Mouse (Mus musculus): ENCODE results near the gene Tnk2.
"Not testable (repeated sequence)": the region's sequence is repeated elsewhere in the genome, so short reads cannot be mapped to it uniquely, and the experiment has no call there.

The Tnk2 gene

DNA sequence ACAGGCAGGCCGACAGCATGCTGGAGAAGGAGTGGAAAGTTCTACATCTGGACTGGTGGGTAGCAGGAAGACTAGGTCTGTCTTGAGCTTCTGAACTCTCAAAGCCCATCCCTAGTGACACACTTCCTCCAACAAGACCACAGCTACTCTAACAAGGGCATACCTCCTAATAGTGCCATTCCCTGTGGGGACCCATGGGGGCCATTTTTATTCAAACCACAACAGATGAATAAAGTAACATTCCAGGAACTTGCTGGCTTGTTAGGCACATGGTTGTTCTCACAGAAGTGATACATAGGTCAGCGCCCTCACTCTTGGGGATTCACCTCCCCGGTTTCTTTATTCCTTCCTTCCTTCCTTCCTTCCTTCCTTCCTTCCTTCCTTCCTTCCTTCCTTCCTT lies 7.3 kb upstream of the Tnk2 start:
- no peak for DNase-seq (ENCODE audit: low spot score)

DNA sequence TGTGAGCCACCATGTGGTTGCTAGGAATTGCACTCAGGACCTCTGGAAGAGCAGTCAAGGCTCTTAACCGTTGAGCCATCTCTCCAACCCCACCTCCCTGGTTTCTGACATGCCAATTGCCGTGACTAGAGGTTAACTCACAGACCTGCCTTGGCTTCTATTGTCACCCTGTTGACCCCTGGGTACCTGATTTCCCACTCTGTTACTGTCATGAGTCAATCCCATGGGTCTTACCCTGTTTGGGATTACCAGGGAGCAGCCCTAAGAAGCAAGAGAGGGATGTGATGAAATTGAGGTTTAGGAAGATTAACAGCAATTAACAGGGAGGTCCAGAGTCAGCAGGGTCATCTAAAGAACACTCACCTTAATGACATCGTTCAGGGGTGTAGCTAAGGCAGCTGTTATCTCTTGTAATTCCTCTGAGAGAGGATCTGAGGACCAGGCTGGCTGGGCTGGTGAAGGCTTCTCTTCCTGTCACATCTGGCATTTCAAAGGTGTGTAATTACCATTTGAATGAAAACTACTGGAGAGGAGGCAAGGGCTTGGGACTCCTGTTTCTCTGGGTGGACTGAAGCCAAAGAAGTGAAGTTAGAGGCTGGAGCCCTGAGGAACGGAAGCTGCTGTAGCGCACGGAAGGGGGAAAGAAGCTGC lies 6.7 kb upstream of the Tnk2 start:
- no peak for DNase-seq (ENCODE audit: low spot score)

GRCm38 (mm10) chr16:32638476-32638875 lies 5.2 kb upstream of the Tnk2 start:
- DNase-seq (ENCODE audit: low spot score), result peak; percentile 86

GRCm38 (mm10) chr16:32640096-32640495 lies 3.6 kb upstream of the Tnk2 start:
- no peak for DNase-seq (ENCODE audit: low spot score)

DNA sequence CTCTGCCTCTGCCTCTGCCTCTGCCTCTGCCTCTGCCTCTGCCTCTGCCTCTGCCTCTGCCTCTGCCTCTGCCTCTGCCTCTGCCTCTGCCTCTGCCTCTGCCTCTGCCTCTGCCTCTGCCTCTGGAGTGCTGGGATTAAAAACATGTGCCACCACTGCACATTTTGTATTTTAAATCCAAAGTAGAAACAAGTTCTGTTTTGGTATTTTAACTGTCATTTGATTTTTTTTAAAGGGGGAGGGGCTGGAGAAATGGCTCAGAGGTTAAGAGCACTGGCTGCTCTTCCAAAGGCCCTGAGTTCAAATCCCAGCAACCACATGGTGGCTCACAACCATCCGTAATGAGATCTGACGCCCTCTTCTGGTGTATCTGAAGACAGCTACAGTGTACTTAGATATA lies 3.0 kb upstream of the Tnk2 start:
- not testable (repeated sequence) for DNase-seq (ENCODE audit: low spot score)

DNA sequence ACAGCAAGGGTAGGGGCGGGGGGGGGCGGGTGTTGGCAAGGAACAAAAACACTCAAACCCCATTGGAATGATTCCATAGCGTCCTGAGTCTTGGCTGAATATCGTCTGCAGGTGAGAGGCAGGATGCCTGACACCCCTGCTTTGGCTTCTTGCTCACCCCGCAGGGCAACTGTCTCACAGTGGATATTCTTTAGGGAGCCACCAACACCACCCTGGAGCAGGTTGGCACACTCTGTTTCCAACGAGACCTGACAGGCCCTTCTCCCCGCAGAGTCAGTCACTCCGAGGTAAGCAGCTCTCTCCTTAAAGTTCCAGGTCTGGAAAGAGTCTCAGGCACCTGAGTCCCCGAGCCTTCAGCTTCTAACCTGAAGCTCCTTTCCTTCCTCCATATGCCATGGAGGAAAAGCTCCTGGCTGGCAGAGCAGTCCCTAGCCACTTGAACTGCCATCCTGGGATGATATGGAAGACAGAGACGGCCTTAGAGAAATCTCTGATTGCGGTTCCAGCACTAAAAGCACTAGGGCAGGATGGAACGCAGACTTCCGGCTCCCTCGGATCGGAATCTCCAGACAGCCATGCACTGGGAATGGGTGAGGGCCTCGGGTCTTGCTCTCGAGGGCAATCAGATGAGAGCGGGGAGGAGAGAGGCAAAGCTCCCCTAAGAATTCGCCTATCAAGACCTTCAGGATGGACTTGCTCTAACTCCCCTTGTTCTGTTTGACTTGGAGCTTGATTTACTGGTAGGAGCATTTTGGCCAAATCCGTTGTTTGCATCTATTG lies 2.0 kb upstream of the Tnk2 start:
- DNase-seq (ENCODE audit: low spot score), result peak; percentile 32

DNA sequence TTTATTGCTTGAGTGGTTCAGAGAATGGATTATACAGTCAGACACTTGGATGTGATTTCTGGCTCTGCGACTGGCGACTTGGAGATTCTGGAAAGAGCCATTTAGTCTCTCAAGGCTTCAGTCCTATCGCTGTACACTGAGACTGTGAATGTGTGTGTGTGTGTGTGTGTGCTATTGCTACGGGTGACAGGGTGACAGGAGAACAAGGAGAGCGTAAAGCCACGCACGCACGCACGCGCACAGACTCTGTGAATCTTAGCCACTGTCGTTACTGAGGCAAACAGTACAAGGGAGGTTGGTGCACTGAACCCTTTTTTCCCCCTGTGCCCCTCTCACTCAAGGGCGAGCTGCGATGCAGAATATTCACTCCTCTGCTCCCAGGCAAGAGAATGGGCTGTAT lies 1.4 kb upstream of the Tnk2 start:
- peak; percentile 53 for DNase-seq (ENCODE audit: low spot score)

GRCm38 (mm10) chr16:32644069-32644800 lies 561 bp downstream of the Tnk2 start:
- peak; percentile 39 for DNase-seq (ENCODE audit: low spot score)

DNA sequence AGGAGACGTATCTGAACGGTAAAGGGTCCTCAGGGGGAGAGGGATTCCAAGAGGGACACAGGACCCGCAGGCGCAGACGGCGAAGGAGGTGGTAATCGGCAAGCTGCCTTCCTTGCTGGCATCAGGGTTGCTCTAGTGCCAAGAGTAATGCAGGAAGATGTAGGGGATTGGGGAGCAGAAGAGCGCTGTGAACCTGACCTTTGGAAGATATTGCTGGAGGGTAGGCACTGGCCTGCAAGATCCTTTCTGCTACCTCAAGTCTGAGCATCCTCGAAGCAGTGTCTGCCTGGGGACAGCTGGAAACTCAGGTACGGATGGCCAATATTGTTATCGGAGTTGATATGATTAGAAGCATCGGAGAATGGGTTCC lies 1.1 kb downstream of the Tnk2 start:
- peak; percentile 20 for DNase-seq (ENCODE audit: low spot score)

DNA sequence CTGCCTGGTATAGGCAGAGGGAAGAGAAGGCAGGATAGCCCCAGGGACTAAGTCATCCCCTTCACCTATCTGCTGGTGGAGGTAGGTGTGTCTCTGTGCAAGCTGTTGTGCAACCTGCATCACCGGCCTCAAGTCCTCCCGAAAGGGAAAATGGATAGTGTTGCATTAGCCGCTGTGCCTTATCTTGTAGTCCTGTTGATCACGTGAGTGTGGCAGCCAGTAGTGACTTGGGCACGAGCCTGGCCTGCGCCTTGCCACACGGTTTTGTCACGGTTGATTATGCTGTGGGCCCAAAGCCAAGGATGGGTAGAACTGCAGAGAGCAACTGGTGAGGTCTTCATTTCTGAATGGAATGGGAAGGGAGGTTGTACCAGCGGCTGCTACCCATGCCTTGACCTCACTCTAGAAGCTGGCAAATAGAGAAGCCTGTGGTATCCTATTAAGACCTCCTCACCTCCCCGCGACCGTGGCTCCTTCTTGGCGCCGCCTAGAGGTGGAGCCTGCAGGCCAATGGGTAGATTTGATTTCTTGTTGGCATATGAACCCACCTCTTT lies 1.8 kb downstream of the Tnk2 start:
- DNase-seq (ENCODE audit: low spot score), result peak; percentile 89

- DNase-seq (ENCODE audit: low spot score), result no peak
Measured at GRCm38 (mm10) chr16:32646014-32646413, 2.3 kb downstream of the Tnk2 start.

- no peak for DNase-seq (ENCODE audit: low spot score)
Measured at GRCm38 (mm10) chr16:32647712-32648111, 4.0 kb downstream of the Tnk2 start.

DNA sequence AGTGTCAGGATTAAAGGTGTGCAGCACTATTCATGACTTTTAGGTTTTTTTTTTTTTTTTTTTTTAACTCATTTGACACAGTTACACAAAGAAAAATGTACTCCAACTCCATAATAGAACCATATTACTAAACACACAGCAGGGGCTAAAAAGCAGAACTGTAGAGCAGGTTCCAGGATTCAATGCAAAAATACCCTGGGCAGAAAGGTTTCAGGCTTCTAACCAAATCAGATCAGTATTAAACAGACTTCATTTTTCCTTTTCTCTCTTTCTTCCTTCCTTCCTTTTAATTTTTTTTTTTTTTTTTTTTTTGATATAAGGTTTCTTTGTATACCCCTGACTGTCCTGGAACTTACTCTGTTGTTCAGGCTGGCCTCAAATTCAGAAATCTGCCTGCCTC lies 6.8 kb downstream of the Tnk2 start:
- DNase-seq (ENCODE audit: low spot score), result no peak

- no peak for DNase-seq (ENCODE audit: low spot score)
Measured at GRCm38 (mm10) chr16:32650974-32651618, 7.4 kb downstream of the Tnk2 start.

DNA sequence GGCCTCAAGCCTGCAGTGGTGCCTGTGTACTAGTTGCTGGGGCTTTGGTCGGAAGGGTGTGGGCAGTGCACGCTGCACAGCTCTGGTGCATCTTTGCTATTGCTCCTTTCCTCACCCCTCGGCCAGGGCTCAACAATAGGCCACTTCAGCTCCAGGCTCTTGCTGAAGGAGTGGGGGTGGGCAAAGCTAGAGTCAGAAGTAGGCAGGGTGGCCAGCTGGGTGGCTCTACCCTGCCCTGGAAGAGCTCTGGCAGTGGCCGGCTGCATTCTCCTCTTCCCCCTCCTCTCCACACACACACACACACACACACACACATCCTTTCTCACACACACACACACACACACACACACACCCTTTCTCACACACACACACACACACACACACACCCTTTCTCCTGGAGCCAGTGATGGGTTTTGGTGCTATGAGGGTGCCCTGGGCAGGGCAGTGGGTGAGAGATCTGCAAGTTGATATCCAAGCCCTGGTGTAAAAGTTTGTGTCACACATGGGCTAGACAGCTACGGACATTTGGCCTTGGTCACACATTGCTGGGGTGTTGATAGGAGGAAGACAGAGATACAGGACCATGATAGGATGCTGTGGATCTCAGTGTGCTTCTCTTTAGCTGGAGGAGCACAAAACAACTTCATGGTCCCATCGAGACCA lies 10.5 kb downstream of the Tnk2 start:
- DNase-seq (ENCODE audit: low spot score), result no peak

DNA sequence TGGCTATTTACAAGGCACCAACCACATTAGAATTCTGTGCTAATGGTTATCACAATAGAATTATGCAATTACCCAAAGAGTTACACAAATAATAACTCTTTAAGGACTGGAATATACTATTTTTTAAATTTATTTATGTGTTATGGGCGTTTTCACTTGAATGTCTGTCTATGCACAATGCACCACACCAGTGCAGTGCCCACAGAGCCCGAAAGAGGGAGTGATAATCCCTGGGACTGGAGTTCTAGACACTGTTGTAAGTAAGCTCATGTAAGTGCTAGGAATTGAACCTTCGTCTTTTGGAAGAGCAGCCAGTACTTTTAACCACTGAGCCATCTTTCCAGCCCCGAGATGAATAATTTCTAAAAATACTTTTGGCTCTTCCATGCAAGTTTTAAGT lies 11.9 kb downstream of the Tnk2 start:
- DNase-seq (ENCODE audit: low spot score), result no peak

DNA sequence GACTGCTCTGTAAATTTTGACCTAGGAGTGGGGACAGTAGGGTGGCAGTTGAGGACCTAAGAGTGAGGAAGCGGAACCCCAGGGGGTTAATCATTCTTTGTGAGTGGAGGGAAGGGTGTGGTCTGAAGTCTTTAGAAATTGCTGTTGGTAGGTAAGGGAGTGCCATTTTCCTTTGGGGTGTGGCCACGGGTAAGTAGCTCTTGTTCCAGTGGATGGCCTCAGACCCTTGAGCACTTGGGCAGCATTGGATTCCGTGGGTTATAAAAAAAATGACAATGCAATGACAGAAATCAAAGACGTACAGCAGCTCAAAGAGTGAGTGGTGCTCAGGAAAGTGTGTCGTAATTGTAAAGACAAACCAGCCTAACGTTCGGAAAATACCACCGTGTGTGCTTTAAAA lies 12.6 kb downstream of the Tnk2 start:
- DNase-seq (ENCODE audit: low spot score), result no peak

DNA sequence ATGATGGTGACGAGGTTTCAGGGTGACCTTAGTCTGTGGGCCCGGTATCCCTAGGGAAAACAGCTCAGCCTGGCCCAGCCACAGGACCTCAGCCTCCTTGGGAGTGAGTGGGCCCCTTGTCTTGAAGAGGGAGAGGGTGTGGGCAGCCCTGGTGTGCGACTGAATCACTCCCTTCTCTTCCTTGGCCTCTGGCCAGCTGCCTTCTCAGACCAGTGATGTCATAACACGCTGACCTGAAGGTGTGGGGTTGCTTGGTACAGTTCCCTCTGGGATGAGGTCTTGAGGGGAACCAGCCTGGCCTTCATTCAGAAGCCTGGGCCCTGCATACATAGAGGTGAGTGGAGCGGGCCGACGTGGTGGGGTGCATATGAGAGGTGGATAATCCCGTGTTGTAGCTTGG lies 13.1 kb downstream of the Tnk2 start:
- peak; percentile 72 for DNase-seq (ENCODE audit: low spot score)

DNA sequence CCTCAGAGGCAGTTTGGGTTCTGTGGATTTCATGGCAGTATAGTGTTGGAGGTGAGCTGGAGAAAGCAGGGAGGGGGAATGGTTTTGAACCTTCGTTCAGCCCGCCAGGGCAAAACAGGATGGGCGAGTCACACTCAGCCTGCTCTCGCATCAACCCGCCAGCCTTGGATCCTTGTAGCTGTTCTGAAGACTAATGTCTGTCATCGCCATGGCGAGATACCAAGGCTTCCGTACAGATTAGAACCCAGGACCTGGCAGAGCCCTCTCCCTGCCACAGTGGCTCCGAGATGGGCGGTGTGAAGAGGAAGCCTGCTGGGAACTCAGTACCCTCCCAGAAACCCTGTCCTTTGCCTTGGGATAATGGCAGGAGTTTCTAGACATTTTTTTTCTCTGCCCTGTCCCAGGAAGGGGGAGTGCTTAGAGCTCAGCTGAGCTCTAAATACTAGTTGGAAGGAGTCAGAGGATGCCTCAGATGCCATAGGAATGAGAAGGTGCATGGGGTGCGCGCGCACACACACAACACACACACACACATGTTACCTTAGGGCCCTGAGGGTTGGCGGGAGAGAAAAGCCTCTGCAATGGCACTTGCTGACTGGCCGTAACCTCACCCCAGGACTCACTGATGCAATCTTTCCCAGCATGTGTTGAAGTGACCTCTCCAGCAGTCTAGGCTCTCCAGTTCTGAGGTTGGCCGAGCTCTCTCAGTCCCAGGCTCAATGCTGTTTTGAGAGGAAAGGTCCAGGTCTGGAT lies 14.0 kb downstream of the Tnk2 start:
- DNase-seq (ENCODE audit: low spot score), result peak; percentile 42

DNA sequence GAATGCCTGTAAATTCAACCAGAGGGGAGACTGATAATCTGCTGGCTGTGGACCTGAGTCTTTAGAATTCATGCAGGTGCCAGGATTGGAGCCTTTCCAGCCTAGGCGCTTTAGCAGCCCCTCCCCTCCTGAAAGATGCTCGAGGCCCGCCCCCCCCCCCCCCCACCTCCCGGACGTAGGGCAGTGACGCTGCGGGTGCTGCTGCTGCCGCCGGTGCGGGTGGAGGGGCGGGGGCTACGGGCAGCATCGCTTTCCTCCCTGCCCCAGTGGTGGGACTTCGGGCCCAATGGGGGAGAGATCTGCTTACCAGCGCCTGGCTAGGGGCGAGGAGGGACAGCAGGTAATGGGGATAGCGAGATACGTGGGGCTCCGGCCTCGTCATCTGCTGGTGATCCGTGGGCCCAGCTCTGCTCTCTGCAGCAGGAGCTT lies 15.1 kb downstream of the Tnk2 start:
- DNase-seq (ENCODE audit: low spot score), result peak; percentile 36

- peak; percentile 89 for DNase-seq (ENCODE audit: low spot score)
Measured at GRCm38 (mm10) chr16:32659385-32659784, 15.7 kb downstream of the Tnk2 start.

All from MN1 (cell line).